Mouse (Mus musculus) forebrain, embryonic 11.5 days (tissue): ENCODE measurements around the gene Plod1. TPM values are rescaled to one million over a fixed set of nuclear protein-coding genes. Genes with fewer than 3 reads are reported as not detected.

Experiments used
- ATAC-seq: fragments of 200-750 bp; cut with Nextera tagmentation; replicated peaks from 2 replicates; pipeline ENCODE4 v1.8.0; 2017; ENCODE audit warnings: moderate TSS enrichment; ENCODE audit not compliant: low FRiP score
- DNase-seq: peaks from one replicate; pipeline ENCODE4 v3.0.0-alpha.2; 2017; ENCODE audit warnings: low spot score
- H3K27ac ChIP-seq: fragments of 300-500 bp; sonication (generic); 2 replicates; pipeline ENCODE4 v1.5.1; 2014; ENCODE audit warnings: low read depth, low read length
- H3K27me3 ChIP-seq: fragments of 300-500 bp; sonication (generic); 2 replicates; pipeline ENCODE4 v1.6.1; 2014; ENCODE audit warnings: mild to moderate bottlenecking, low read length, mixed read lengths; ENCODE audit not compliant: control insufficient read depth, insufficient read depth
- H3K36me3 ChIP-seq: fragments of 300-500 bp; sonication (generic); 2 replicates; pipeline ENCODE4 v1.6.1; 2014; ENCODE audit warnings: mild to moderate bottlenecking, low read length, moderate library complexity, mixed read lengths; ENCODE audit not compliant: control insufficient read depth, insufficient read depth
- H3K4me1 ChIP-seq: fragments of 300-500 bp; sonication (generic); replicated peaks from 2 replicates; pipeline ENCODE4 v1.6.1; 2014; ENCODE audit warnings: low read length, mixed read lengths; ENCODE audit not compliant: control insufficient read depth, insufficient read depth
- H3K4me2 ChIP-seq: fragments of 300-500 bp; sonication (generic); 2 replicates; pipeline ENCODE4 v1.6.1; 2014; ENCODE audit warnings: low read depth, mild to moderate bottlenecking, low read length, moderate library complexity, mixed read lengths; ENCODE audit not compliant: severe bottlenecking
- H3K4me3 ChIP-seq: fragments of 300-500 bp; sonication (generic); 2 replicates; pipeline ENCODE4 v1.5.1; 2014; ENCODE audit warnings: low read depth, low read length
- H3K9ac ChIP-seq: fragments of 300-500 bp; sonication (generic); 2 replicates; pipeline ENCODE4 v1.6.1; 2014; ENCODE audit warnings: low read length
- H3K9me3 ChIP-seq: fragments of 300-500 bp; sonication (generic); 2 replicates; pipeline ENCODE4 v1.6.1; 2016; ENCODE audit warnings: low read length, mixed read lengths; ENCODE audit not compliant: control insufficient read depth
- WGBS: fragments of 180-500 bp; shearing (Covaris S2); extraction: QIAGEN DNeasy Blood & Tissue Kit; methylation state at CpG from one replicate; pipeline ENCODE4 v1.1.7; 2014; 5-methylcytosine and 5-hydroxymethylcytosine counted together
- polyA plus RNA-seq: library from polyadenylated mRNA; unstranded; fragments of >200 nt; fragmentation: Nextera tagmentation; extraction: Ambion mirVana; gene quantifications from 2 replicates; pipeline ENCODE4 v1.2.1, GENCODE M21; 2014

Gene Plod1
- polyA plus RNA-seq, 1 experiment from 2014 or later: 21.6 TPM

GRCm38 (mm10) chr4:147895815-147896330, 40.7 kb downstream of the Plod1 start:
- WGBS: 92% methylated on average over 4 of the region's 4 CpGs
- H3K4me3 ChIP-seq: no peak overlapping the region
- H3K27ac ChIP-seq: no peak overlapping the region
- no peak for ATAC-seq
- no peak overlapping the region for H3K4me2 ChIP-seq
- no peaks in the 10 kb centered on the region for H3K27me3 ChIP-seq
- no peaks in the 10 kb centered on the region for H3K9me3 ChIP-seq
- no peak for DNase-seq
- no peak overlapping the region for H3K9ac ChIP-seq
- no peaks in the 10 kb centered on the region for H3K4me1 ChIP-seq
- peaks cover 2% of the 10 kb centered on the region; the same call in 1 of the 2 replicates for H3K36me3 ChIP-seq

- Histone ChIP-seq H3K27ac (no peak overlapping the region), H3K9ac (no peak overlapping the region), H3K9me3 (no peaks in the 10 kb centered on the region), H3K4me2 (no peak overlapping the region), H3K4me3 (no peak overlapping the region), H3K36me3 (peaks cover 14% of the 10 kb centered on the region; the same call in 1 of the 2 replicates), H3K27me3 (no peaks in the 10 kb centered on the region), H3K4me1 (no peaks in the 10 kb centered on the region)
- DNase-seq (no peak), ATAC-seq (no peak)
- 94% methylated on average over 6 of the region's 6 CpGs for whole genome bisulfite sequencing
Observed at GRCm38 (mm10) chr4:147890341-147890740, 46.2 kb downstream of the Plod1 start.

DNA sequence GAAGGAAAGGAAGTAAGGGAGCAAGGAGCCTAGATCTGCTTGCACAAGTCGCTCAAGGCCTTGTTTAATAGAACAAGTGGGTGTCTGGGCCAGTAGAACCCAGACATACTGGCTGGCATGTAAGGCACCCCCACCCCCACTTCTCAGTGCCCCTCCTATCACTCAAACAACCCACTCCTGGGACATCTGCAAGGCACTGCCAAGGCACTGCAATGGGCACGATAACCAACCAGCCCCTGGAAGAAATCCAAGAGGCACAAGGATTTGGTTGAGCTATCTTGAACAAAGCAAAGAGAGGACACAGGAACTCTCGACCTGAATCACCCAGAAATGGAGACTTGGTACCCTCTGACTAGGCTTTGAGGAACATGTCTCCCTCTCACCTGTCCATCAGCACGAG, 48.3 kb downstream of the Plod1 start:
- Histone ChIP-seq H3K4me1 (no peaks in the 10 kb centered on the region), H3K36me3 (peaks cover 15% of the 10 kb centered on the region; the same call in 1 of the 2 replicates), H3K4me2 (no peak overlapping the region), H3K9ac (no peak overlapping the region), H3K27ac (no peak overlapping the region), H3K9me3 (no peaks in the 10 kb centered on the region), H3K4me3 (no peak overlapping the region), H3K27me3 (no peaks in the 10 kb centered on the region)
- no peak for ATAC-seq
- WGBS: 88% methylated on average over 4 of the region's 4 CpGs
- no peak for DNase-seq

DNA sequence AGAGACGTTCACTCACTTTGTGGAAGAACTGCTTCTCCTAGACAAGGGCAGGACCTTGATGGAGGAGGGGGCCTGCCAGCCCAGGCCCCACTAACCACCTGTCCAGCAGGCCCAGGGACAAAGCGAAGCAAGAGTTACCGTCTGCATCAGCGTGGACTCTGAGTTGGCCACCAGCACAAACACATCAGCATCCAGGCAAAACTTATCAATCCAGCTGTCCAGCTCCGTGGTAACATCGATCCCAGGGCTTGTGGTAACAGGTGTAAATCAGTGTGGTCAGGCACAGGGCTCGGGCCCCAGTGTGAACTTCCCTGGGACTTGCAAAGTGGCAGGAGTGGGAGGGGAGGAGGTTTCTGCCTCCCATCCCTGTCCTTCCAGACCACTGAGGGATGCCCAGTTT, 49.3 kb downstream of the Plod1 start:
- peaks cover 23% of the 10 kb centered on the region; the same call in 1 of the 2 replicates for H3K36me3 ChIP-seq
- WGBS: 94% methylated on average over 7 of the region's 7 CpGs

DNA sequence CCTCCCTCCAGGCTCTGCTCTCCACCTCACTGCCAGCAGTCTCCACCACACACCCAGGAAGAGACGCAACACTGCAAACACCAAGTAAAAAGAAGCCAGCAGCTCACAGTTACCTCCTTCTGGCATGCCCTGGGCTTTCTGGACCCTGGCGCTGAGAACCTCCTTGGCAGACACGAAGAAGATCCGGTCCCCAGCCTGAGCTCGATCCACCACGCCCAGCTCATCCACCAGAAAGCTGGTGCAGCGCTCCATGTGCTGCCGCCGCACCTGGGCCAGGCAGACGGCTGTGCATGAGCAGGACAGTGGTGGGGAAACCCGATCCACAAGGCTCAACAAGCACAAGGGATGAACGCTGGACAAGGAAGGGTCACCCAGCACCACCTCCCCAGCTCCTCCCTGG, 50.4 kb downstream of the Plod1 start:
- no peak for DNase-seq
- Histone ChIP-seq H3K9me3 (no peaks in the 10 kb centered on the region), H3K36me3 (peaks cover 29% of the 10 kb centered on the region; the same call in 1 of the 2 replicates), H3K27ac (no peak overlapping the region), H3K27me3 (no peaks in the 10 kb centered on the region), H3K4me3 (no peak overlapping the region), H3K4me1 (no peaks in the 10 kb centered on the region), H3K9ac (no peak overlapping the region), H3K4me2 (no peak overlapping the region)
- WGBS: 93% methylated on average over 12 of the region's 12 CpGs
- no peak for ATAC-seq

More for the DNA sequence above, 49.3 kb downstream of the Plod1 start:
- Histone ChIP-seq H3K9ac (no peak overlapping the region), H3K4me2 (no peak overlapping the region), H3K27me3 (no peaks in the 10 kb centered on the region), H3K4me3 (no peak overlapping the region), H3K27ac (no peak overlapping the region), H3K4me1 (no peaks in the 10 kb centered on the region), H3K9me3 (no peaks in the 10 kb centered on the region)
- ATAC-seq (no peak), DNase-seq (no peak)

- H3K9me3 ChIP-seq: no peaks in the 10 kb centered on the region
- 87% methylated on average over 3 of the region's 3 CpGs for WGBS
- H3K27ac ChIP-seq: no peak overlapping the region
- H3K36me3 ChIP-seq: peaks cover 30% of the 10 kb centered on the region
- DNase-seq (no peak), ATAC-seq (no peak)
- H3K27me3 ChIP-seq: no peaks in the 10 kb centered on the region
- H3K4me3 ChIP-seq: no peak overlapping the region
- no peak overlapping the region for H3K4me2 ChIP-seq
- H3K9ac ChIP-seq: no peak overlapping the region
- H3K4me1 ChIP-seq: no peaks in the 10 kb centered on the region
Observed at GRCm38 (mm10) chr4:147884138-147884537, 52.4 kb downstream of the Plod1 start.

DNA sequence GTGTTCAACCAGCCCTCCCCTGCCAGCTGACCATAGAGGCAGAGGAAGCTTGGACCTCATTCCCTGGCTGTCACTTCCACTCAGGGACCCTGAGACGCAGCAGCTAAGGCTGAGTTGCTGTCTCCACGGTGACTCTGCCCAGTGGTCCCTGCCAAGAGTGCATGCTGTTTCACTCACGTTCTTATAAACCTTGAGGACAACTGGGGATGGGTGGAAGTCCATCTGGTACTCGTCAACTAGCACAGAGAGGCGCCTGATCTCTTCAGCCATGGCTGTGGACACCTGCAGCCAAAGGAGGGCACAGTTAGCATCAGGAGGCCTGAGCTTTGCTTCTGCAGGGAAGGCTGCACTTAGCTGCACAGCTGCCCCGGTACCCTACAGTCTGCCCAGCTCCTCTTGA, 53.5 kb downstream of the Plod1 start:
- WGBS: 91% methylated on average over 6 of the region's 6 CpGs
- ATAC-seq (no peak), DNase-seq (no peak)
- H3K9me3 ChIP-seq: no peaks in the 10 kb centered on the region
- no peak overlapping the region for H3K9ac ChIP-seq
- H3K4me1 ChIP-seq: no peaks in the 10 kb centered on the region
- H3K4me2 ChIP-seq: no peak overlapping the region
- H3K4me3 ChIP-seq: no peak overlapping the region
- H3K27me3 ChIP-seq: no peaks in the 10 kb centered on the region
- H3K27ac ChIP-seq: no peak overlapping the region
- H3K36me3 ChIP-seq: peaks cover 32% of the 10 kb centered on the region

DNA sequence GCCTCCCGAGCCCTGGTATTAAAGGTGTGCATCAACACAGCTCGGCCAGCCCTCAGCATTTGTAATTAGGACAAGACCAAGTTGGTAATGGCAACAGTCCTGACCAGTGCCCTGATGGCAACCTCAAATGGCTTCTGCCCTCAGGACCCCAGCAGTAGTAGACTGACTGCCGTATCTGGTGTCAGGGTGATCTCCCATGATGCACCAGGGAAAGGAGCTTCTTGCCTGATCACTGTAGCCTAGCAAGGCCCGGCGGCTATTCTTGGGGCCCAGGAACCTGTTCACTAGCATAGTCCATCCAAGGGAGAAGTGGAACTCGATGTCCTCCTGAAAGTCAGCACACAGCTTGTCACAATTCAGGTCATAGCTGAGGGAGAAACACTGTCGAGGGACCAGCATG, 54.8 kb downstream of the Plod1 start:
- no peak overlapping the region for H3K9ac ChIP-seq
- no peaks in the 10 kb centered on the region for H3K9me3 ChIP-seq
- no peak overlapping the region for H3K4me3 ChIP-seq
- WGBS: 95% methylated on average over 7 of the region's 7 CpGs
- H3K27me3 ChIP-seq: no peaks in the 10 kb centered on the region
- ATAC-seq (no peak), DNase-seq (no peak)
- no peaks in the 10 kb centered on the region for H3K4me1 ChIP-seq
- no peak overlapping the region for H3K4me2 ChIP-seq
- peaks cover 26% of the 10 kb centered on the region for H3K36me3 ChIP-seq
- no peak overlapping the region for H3K27ac ChIP-seq

DNA sequence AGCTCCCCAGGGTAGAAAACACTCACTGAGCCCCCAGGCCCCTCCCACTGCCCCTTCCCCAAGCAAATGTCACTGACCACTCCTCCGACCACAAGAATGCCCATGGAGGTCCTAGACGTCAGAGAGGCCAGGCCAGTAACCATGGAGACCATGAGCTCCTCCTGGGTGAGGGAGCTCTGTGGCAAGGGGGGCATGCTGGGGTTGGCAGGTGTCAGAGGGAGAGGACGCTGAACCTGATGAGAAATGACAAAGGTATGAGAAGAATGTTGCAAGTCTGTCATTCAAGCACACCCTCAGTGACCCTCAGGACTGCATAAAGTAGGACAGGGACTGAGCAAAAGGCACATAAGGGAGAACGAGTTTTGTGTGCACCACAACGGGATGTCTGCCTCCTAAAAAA, 56.7 kb downstream of the Plod1 start:
- DNase-seq: no peak
- no peak overlapping the region for H3K4me2 ChIP-seq
- no peaks in the 10 kb centered on the region for H3K27me3 ChIP-seq
- H3K9me3 ChIP-seq: no peaks in the 10 kb centered on the region
- peaks cover 18% of the 10 kb centered on the region for H3K36me3 ChIP-seq
- no peak overlapping the region for H3K9ac ChIP-seq
- no peak; the same call in 1 of the 2 replicates for ATAC-seq
- no peak overlapping the region for H3K4me3 ChIP-seq
- no peaks in the 10 kb centered on the region for H3K4me1 ChIP-seq
- WGBS: 71% methylated on average over 5 of the region's 5 CpGs
- no peak overlapping the region for H3K27ac ChIP-seq
